Mouse (Mus musculus) skeletal muscle tissue, adult 2 months (tissue): ENCODE measurements at regions not wholly inside any gene's neighbourhood (a gene's known extent, or its start where the extent isn't known, plus 50 kb on each side); places are given as distances from the start of the nearest gene placed in this dataset.

Experiments used
- DNase-seq: peaks from one replicate; pipeline ENCODE4 v3.0.0-alpha.2; 2012; ENCODE audit warnings: low read depth, low spot score

DNA sequence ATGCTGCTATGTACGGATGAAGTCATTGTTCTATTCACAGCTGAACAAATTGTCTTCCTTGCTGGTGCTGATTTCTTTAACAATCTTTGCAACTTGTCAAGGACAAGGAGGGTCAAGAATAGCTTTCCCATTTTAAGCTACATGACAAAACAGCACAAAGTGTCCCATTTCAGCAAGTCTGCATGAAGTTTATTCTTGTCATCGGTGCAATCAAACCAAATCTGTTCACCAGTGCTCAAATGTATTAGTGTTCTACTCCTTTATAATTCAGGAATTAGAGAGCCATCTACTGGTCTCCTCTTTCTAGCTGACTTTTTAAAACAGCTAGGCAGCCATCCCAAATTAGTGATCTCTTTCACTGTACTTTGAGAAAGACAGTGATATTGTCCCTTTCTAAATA is 1040.8 kb downstream of the Galc start:
- DNase-seq, result no peak

DNA sequence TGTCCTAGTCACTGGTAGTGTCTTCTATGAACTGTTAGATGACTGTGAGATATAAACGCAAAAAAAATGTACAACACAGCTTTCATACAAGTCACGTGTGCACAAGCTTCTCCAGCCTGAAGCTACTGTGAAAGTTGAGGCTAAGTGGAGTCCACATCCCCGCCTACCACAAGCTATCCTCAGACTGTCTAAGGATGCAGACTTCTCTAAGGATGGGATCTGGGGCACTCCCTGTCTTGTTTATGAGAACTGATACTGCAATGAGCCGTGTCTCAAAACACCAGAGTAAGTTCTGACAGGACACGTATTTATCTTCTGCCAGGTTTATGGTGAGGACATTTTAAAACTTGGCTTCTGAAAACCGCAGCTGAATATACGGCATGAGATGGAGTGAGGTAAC is 1041.7 kb downstream of the Galc start:
- DNase-seq, result no peak

DNA sequence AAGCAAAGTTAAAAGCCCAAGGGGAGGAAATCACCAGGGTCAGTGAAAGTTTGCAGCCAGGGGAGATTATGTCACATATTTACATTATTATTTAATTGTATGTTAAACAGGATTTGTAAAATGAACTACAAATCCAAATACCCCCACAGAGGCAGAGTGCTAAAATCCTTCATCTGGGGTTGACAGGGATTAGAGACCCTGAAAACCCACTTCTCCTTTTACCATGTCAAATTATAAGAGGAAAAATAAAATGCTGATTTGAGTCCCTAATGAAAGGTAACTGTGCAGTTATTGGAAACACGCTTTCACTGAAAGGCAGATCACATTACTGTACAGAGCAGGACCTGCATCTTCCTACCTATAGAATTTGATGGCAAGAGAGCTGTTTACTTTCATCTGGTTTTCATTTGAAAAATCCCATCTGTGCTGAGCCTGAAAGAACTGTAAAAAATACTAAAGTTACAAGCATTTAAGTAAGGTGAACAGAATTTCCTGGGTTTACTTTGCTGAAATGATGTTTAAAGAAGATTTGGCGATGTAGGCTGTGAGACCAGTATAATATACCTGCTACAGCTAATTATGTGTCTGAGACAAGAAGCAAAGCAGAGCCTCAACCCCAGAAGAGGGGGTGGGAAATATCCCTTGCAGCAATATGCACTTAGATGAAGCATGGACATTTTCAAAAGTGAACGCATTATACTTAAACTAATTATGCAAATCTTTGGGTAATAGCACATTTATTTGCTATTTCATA is 1055.4 kb downstream of the Galc start:
- DNase-seq, result no peak

DNA sequence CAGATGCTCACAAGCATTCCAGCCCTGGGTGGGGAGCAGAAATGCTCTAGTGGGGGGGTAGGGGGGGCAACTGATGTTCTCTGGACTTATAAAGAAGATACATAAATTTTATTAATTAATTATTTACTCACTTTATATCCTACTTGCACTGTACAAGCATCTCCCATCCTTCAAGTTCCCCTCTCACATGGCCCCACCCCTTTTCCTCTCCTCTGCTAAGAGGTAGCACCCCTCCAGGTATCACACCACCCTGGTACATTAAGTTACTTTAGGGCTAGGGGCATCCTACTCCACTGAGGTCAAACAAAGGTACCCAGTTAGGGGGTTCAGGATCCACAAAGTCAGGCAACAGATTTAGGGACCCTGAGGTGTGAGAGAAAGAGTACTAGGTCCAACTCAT is 1097.4 kb downstream of the Galc start:
- no peak for DNase-seq

DNA sequence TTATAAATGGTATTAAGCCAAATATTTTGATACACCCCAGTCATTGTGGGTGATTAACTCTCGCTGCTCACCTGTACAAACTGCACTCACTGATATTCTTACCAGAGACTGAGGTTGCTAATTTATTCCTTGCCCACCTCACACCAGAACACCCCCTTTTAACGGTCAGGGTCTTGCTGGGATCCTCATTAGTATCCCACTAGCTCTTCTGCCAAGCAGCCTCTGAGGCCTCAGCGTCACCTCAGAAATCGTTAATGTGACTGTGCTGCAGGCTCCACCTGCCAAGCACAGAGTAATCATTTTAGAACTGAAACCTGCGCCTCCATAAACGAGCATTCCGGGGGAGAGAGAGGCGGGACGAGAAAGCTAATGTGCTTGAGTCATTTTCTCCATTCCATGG is 1097.8 kb downstream of the Galc start:
- no peak for DNase-seq

GRCm38 (mm10) chr12:97158332-97158731 is 1100.9 kb downstream of the Galc start:
- no peak for DNase-seq

GRCm38 (mm10) chr12:97157748-97158147 is 1101.5 kb downstream of the Galc start:
- no peak for DNase-seq

DNA sequence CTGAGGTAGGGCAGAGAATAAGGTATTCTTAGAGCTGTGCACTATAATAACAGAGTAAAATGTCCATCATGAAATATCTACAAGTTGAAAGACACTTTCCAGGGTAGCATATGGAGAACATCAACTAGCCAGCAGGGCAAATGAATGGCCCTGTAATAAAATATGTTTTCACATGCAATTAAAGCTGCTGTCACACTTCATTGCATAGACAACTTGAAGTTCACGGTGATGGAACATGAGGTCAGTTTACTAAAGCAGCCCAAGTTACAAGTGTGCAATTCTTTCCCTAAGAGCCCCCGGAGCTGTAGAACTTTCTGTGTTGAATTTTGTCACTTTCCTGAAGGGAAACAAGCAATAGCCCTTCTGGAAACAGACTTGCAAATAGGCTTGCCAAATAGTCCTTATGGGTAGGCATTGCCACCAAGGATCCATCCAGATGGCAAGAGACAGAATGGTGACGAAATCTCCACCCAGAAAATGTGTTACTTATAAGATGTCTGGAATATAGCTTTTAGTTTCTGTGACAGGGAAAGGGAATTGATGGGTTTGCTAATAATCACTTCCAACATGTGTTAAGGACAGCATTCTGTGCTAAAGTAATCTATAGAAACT is 1102.7 kb downstream of the Galc start:
- no peak for DNase-seq

- no peak for DNase-seq
Observed at GRCm38 (mm10) chr12:97142720-97143119, 1116.5 kb downstream of the Galc start.

- no peak for DNase-seq
Observed at GRCm38 (mm10) chr12:97137924-97138323, 1121.3 kb downstream of the Galc start.

GRCm38 (mm10) chr12:97130276-97130675 is 1129.0 kb downstream of the Galc start:
- no peak for DNase-seq

DNA sequence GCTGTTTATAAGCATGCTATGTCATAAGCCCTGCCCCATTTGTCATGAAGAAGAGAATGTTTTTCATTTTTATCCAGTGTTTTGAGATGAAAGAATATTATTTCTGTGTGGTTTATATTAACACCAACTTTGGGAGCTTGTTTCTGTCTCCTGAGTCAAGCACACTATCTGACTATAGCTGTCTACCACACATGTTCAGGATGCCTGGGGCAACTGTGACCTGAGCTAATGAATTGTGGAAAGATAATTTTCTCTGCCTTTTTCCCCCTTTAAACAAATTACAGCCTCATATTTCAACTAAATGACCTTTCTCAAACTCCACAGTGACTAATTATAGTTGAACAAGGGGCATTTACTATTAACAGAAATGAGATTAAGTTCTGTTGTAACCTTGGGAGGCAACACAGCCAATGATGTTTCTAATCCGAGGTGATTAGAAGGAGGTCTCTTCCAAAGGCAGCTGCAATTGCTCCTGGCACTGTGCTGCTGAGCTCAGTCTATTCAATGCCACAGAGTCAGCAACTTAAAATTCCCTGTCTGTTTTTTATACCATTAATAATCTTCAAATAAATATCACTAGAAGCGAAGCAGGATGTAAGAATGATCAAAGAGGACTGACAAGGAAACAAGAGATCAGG is 1168.6 kb downstream of the Galc start:
- no peak for DNase-seq

GRCm38 (mm10) chr12:97061352-97061895 is 1197.8 kb downstream of the Galc start:
- DNase-seq, result peak; percentile 31

- no peak for DNase-seq
Observed at GRCm38 (mm10) chr12:97047674-97048073, 1211.6 kb downstream of the Galc start.
